Mouse (Mus musculus) heart, adult 2 months (tissue): ENCODE measurements around the gene Ets1. TPM values are rescaled to one million over a fixed set of nuclear protein-coding genes. Genes with fewer than 3 reads are reported as not detected.
A peak's percentile ranks its signal among the peaks of the same experiment; 100 is the strongest.

Experiments used
- DNase-seq, 2 experiments: peaks; one replicate each; pipeline ENCODE4 v3.0.0; 2021
- H3K27ac ChIP-seq: fragments of 200-600 bp; 2 replicates; pipeline ENCODE4 v1.8.1; 2022
- H3K27me3 ChIP-seq: fragments of 200-500 bp; 2 replicates; pipeline ENCODE4 v1.6.1; 2012; ENCODE audit warnings: mild to moderate bottlenecking, low read length, inconsistent platforms, mixed read lengths; ENCODE audit not compliant: control insufficient read depth, insufficient read depth
- H3K36me3 ChIP-seq: fragments of 200-500 bp; 2 replicates; pipeline ENCODE4 v1.6.1; 2012; ENCODE audit warnings: low read length, inconsistent platforms; ENCODE audit not compliant: control insufficient read depth, insufficient read depth
- H3K4me1 ChIP-seq: fragments of 200-500 bp; 2 replicates; pipeline ENCODE4 v1.6.1; 2011; ENCODE audit warnings: low read length; ENCODE audit not compliant: control insufficient read depth, insufficient read depth
- H3K4me3 ChIP-seq: fragments of 200-600 bp; 2 replicates; pipeline ENCODE4 v1.8.1; 2022
- H3K79me2 ChIP-seq: fragments of 200-500 bp; replicated peaks from 2 replicates; pipeline ENCODE4 v1.6.1; 2012; ENCODE audit warnings: mild to moderate bottlenecking, inconsistent platforms, low read length, moderate library complexity, mixed read lengths; ENCODE audit not compliant: control insufficient read depth, insufficient read depth
- H3K9ac ChIP-seq: fragments of 200-500 bp; 2 replicates; pipeline ENCODE4 v1.6.1; 2012; ENCODE audit warnings: low read depth, mild to moderate bottlenecking, control low read depth, inconsistent platforms, low read length, mixed read lengths
- CTCF ChIP-seq: fragments of 200-600 bp; IDR thresholded peaks from 2 replicates; pipeline ENCODE4 v1.8.1; 2022; ENCODE audit warnings: antibody characterized with exemption, mild to moderate bottlenecking, moderate library complexity
- EP300 ChIP-seq: fragments of 200-500 bp; IDR thresholded peaks from 2 replicates; pipeline ENCODE4 v1.6.1; 2011; ENCODE audit warnings: low read depth, low read length, control low read depth; ENCODE audit not compliant: insufficient read depth
- POLR2A ChIP-seq: fragments of 200-500 bp; IDR thresholded peaks from 2 replicates; pipeline ENCODE4 v1.6.1; 2011; ENCODE audit warnings: mild to moderate bottlenecking, low read depth, low read length, control low read depth; ENCODE audit not compliant: insufficient read depth
- WGBS: fragments of 180-500 bp; shearing (Covaris S2); methylation state at CpG from one replicate; pipeline ENCODE4 v1.1.7; 2018; 5-methylcytosine and 5-hydroxymethylcytosine counted together
- intact Hi-C: fragments of 180-260 bp; cut with DNase I; formaldehyde crosslinking; loops from one replicate; pipeline ENCODE4 v1.15.1; 2025
- polyA plus RNA-seq: library from polyadenylated mRNA; depleted of rRNA; stranded (reverse); fragments of >200 nt; gene quantifications from 2 replicates; pipeline ENCODE4 v1.2.3, GENCODE M21; 2012
- total RNA-seq, 2 experiments: library from RNA; stranded (reverse); gene quantifications; 2 replicates each; pipeline ENCODE4 v1.2.3; 2021

Ets1 gene
- total and polyA plus RNA-seq, 3 experiments: 22.6 to 48.7 (median 40.7) TPM

DNA sequence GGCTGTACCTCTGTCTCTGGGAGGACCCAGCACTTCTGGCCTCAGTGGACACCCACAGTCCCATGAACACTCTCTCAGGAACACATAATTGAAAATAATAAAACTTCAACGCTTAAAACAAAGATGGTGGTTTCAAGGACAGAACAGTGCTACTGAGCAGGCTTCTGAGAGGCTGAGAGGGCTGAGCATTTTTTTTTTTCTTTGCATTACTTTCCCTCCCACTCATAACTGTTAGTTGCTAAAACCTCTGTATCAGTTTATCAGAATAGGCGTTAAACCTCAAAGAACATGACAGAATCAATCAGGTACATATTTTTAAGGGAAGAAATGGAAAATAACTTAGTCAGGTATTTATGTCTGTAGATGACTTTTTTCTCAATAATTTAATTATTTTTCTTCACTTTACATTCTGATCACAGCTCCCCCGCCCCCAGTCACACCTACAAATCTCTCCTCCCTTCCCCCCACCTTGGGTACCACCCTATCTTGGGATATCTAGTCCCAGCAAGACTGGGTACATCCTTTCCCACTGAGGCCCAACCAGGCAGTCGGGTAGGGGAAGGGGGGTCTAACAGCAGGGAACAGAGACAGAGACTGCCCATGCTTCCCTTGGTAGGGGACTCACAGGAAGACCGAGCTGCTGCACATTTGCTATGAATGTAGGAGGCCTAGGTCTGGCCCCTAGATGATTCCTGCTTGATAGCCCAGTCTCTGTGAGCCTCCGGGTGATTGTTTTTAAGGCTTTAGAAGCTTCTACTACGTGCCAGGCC, 68.1 kb downstream of the Ets1 start:
- TF ChIP-seq EP300 (no peak), CTCF (no peak), POLR2A (no peak)
- Histone ChIP-seq H3K4me3 (no peak overlapping the region; the same call in 1 of the 2 replicates), H3K4me1 (peaks cover 15% of the 10 kb centered on the region), H3K9ac (peak overlapping the region; percentile 56), H3K27me3 (no peaks in the 10 kb centered on the region), H3K79me2 (peaks cover 6% of the 10 kb centered on the region; the same call in 1 of the 2 replicates), H3K27ac (peak overlapping the region; percentile 1), H3K36me3 (peaks cover 43% of the 10 kb centered on the region)
- WGBS: 62% methylated on average over 7 of the region's 7 CpGs
- intact Hi-C loops: no loop called here
- DNase-seq: no peak

DNA sequence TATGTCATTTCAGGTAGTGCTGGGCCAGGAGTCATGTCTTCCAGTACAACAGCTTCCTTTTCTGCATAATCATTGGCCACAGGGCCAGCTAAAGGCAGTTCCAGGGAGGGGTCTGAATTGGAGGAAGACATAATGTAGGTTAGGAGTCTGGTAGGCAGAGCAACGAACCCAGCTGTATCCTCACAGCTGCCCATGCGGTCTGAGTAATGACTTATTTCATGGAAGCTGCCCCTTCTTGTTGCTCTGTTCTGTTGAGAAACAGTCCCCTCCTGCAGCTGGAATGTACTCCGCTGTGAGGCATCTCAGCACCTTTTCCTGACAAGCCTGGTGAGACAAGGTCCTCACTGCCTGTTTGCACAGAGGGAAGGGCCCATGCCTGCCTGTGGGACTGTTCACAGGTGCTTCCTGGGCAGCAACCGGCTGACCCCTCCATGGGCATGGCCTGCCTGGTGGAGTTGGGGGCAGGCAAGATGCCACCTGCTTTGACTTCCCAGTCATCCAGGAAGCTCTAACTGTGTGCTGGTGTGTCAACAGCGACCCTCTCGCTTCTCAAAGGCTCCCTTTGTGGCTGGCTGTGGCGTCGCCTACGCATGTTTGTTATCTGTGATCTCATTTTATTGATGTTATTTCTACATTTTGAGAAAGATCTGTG, 69.9 kb downstream of the Ets1 start:
- H3K27me3 ChIP-seq: no peaks in the 10 kb centered on the region
- peak in 1 of 2 experiments; percentile 41 for DNase-seq
- H3K9ac ChIP-seq: no peak overlapping the region
- peak overlapping the region; percentile 48 for H3K27ac ChIP-seq
- 39% methylated on average over 9 of the region's 9 CpGs for WGBS
- intact Hi-C loops: no loop called here
- peaks cover 7% of the 10 kb centered on the region for H3K79me2 ChIP-seq
- H3K36me3 ChIP-seq: peaks cover 47% of the 10 kb centered on the region
- no peak overlapping the region; the same call in 1 of the 2 replicates for H3K4me3 ChIP-seq
- H3K4me1 ChIP-seq: peaks cover 22% of the 10 kb centered on the region
- no peak for TF ChIP-seq POLR2A
- TF ChIP-seq EP300: no peak
- no peak for TF ChIP-seq CTCF

GRCm38 (mm10) chr9:32707436-32707835, 71.4 kb downstream of the Ets1 start:
- DNase-seq: no peak
- WGBS: 50% methylated on average over 3 of the region's 3 CpGs
- peaks cover 34% of the 10 kb centered on the region for H3K4me1 ChIP-seq

DNA sequence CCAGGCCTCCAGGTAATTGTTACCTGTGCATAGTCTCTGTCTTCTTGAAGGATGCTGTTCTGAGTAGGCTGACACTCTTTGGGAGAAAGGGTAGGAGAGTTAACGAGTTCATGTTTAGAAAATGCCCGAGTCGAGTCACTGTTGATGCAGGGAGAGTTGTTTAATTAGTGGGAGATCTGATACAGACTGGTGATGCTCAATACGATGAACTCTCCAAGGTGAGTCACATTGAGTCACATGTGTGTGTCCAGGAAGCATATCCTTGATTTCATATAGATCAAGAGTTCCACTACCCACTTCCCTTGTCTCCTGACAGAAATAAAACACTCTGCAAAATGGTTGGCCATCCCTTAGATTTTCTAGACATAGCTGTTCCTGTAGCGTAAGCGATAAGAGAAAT, 72.5 kb downstream of the Ets1 start:
- Histone ChIP-seq H3K79me2 (peaks cover 7% of the 10 kb centered on the region), H3K36me3 (peaks cover 57% of the 10 kb centered on the region), H3K27ac (peak overlapping the region; percentile 37), H3K4me3 (no peak overlapping the region), H3K4me1 (peaks cover 36% of the 10 kb centered on the region), H3K9ac (peak overlapping the region; percentile 19; the same call in 1 of the 2 replicates), H3K27me3 (no peaks in the 10 kb centered on the region)
- WGBS: 48% methylated on average over 6 of the region's 6 CpGs
- intact Hi-C loops: no loop called here
- no peak for TF ChIP-seq POLR2A
- TF ChIP-seq EP300: no peak
- no peak for TF ChIP-seq CTCF
- DNase-seq: no peak

More at GRCm38 (mm10) chr9:32707436-32707835, 71.4 kb downstream of the Ets1 start:
- no peak overlapping the region for H3K4me3 ChIP-seq
- no peaks in the 10 kb centered on the region for H3K27me3 ChIP-seq
- intact Hi-C loops: no loop called here
- H3K36me3 ChIP-seq: peaks cover 52% of the 10 kb centered on the region
- TF ChIP-seq CTCF (no peak), POLR2A (no peak), EP300 (no peak)
- no peak overlapping the region for H3K9ac ChIP-seq
- peaks cover 7% of the 10 kb centered on the region for H3K79me2 ChIP-seq
- H3K27ac ChIP-seq: no peak overlapping the region; the same call in 1 of the 2 replicates

DNA sequence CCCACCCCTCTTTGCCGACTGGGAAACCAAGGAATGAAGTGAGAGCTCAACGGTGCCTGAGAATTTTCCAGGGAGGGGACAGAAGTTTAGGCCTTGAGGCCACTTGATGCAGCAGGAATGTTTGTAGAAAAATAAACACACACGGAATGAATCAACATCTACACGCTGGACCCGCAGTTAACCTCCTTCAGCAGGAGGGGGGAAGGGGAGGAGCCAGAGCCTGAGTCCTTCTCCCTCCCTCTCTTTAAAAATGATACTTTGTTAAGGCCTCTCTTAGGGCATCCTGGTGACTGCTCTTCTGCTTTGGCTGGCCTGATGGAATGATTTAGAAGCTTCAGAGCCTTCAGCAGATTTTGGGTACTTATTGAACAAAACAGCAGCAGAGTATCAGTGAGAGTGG, 73.3 kb downstream of the Ets1 start:
- Histone ChIP-seq H3K27me3 (no peaks in the 10 kb centered on the region), H3K27ac (peak overlapping the region; percentile 80), H3K9ac (peak overlapping the region; percentile 39), H3K4me1 (peaks cover 36% of the 10 kb centered on the region), H3K4me3 (peak overlapping the region; percentile 25), H3K36me3 (peaks cover 61% of the 10 kb centered on the region), H3K79me2 (peaks cover 6% of the 10 kb centered on the region)
- peak in 1 of 2 experiments; percentile 45 for DNase-seq
- TF ChIP-seq EP300 (no peak), POLR2A (no peak), CTCF (no peak)
- WGBS: 17% methylated on average over 5 of the region's 5 CpGs
- intact Hi-C loops: no loop called here
